Mouse (Mus musculus) cerebellum, adult 2 months (tissue): ENCODE results near the gene Crabp2.

Experiments used
- CTCF ChIP-seq: fragments of 200-500 bp; IDR thresholded peaks from 2 replicates; pipeline ENCODE4 v1.5.1; 2011; ENCODE audit warnings: low read depth, mild to moderate bottlenecking, control low read depth, low read length, moderate library complexity, borderline replicate concordance; ENCODE audit not compliant: insufficient read depth
- POLR2A ChIP-seq: fragments of 200-500 bp; IDR thresholded peaks from 2 replicates; pipeline ENCODE4 v1.6.1; 2011; ENCODE audit warnings: low read length, control low read depth, borderline replicate concordance; ENCODE audit not compliant: insufficient read depth

GRCm38 (mm10) chr3:87979493-87979892, 31.0 kb downstream of the Crabp2 start:
- no peak for TF ChIP-seq CTCF
- no peak for TF ChIP-seq POLR2A
